13 mouse cellular contexts compared by ENCODE assay signal in genomic region chr4:22480091-22480857, GRCm38 (mm10). TPM values are rescaled to one million over a fixed set of nuclear protein-coding genes. Genes with fewer than 3 reads are reported as not detected.
A peak's percentile ranks its signal among the peaks of the same experiment; 100 is the strongest.
DNase-seq lines count a peak whose midpoint lies in the region; ATAC-seq lines count a peak whose summit lies in the region.
"Had no signal": no experiment of that assay in that cellular context is flagged by ENCODE, and none has a peak within 500 bp of the region (broad histone marks: within the 10 kb centered on the region; RNA-seq: fewer than 3 reads in every experiment).

No protein-coding gene starts in this region.

- under 1% methylated on average over 18 of the region's 18 CpGs for WGBS in hindbrain, embryonic 11.5 days
- WGBS in midbrain, embryonic 14.5 days: 1% methylated on average over 18 of the region's 18 CpGs

- peak overlapping the region; percentile 85 for H3K4me2 ChIP-seq in hindbrain, embryonic 11.5 days (replicated peaks; ENCODE audit: low read depth, low read length)
- peak overlapping the region; percentile 98 for H3K4me2 ChIP-seq in midbrain, embryonic 14.5 days (ENCODE audit: low read length)

- peak overlapping the region; percentile 49 for H3K4me3 ChIP-seq in hindbrain, embryonic 11.5 days (ENCODE audit: low read depth, low read length)
- peak overlapping the region; percentile 96 for H3K4me3 ChIP-seq in midbrain, embryonic 14.5 days (replicated peaks; ENCODE audit: low read depth, low read length)

- H3K27ac ChIP-seq in hindbrain, embryonic 11.5 days (ENCODE audit: low read depth, low read length): peak overlapping the region; percentile 94
- H3K27ac ChIP-seq in midbrain, embryonic 14.5 days (replicated peaks; ENCODE audit: low read depth, low read length): peak overlapping the region; percentile 94

- peak; percentile 38 for DNase-seq in ES-CJ7 (ENCODE audit: low read depth, low spot score)
- peak; percentile 55 for DNase-seq in embryo, embryonic 10 days (ENCODE audit: low spot score)
- DNase-seq in hindbrain, embryonic 11.5 days (ENCODE audit: low spot score): peak; percentile 64
- DNase-seq in midbrain, embryonic 14.5 days: peak; percentile 71
- DNase-seq in urinary bladder, postnatal 10 days (ENCODE audit: low spot score): no peak
- no peak for DNase-seq in kidney, postnatal 25 days
- DNase-seq: cerebellum, adult 8-10 months; heart, adult 11 months; kidney, adult 11 months; right cerebral cortex, postnatal 25 days; thymus, adult 18-20 months had no signal

- H3K4me1 ChIP-seq in hindbrain, embryonic 11.5 days (replicated peaks; ENCODE audit: control insufficient read depth, insufficient read depth, low read length): peaks cover 3% of the 10 kb centered on the region; the same call in 1 of the 2 replicates
- peaks cover 38% of the 10 kb centered on the region for H3K4me1 ChIP-seq in midbrain, embryonic 14.5 days (ENCODE audit: control insufficient read depth, insufficient read depth, low read length)

- no peaks in the 10 kb centered on the region for H3K36me3 ChIP-seq in hindbrain, embryonic 11.5 days (ENCODE audit: control insufficient read depth, insufficient read depth, low read length)
- no peaks in the 10 kb centered on the region for H3K36me3 ChIP-seq in midbrain, embryonic 14.5 days (ENCODE audit: control insufficient read depth, insufficient read depth, low read length)

- no peaks in the 10 kb centered on the region for H3K9me3 ChIP-seq in hindbrain, embryonic 11.5 days (ENCODE audit: control insufficient read depth, low read length)
- H3K9me3 ChIP-seq in midbrain, embryonic 14.5 days (ENCODE audit: control insufficient read depth, low read length): no peaks in the 10 kb centered on the region

- peak overlapping the region; percentile 79 for H3K9ac ChIP-seq in hindbrain, embryonic 11.5 days (ENCODE audit: low read depth, low read length)
- H3K9ac ChIP-seq in midbrain, embryonic 14.5 days (replicated peaks; ENCODE audit: low read length): peak overlapping the region; percentile 70

- H3K27me3 ChIP-seq in hindbrain, embryonic 11.5 days (ENCODE audit: control insufficient read depth, insufficient read depth, low read length): no peaks in the 10 kb centered on the region
- no peaks in the 10 kb centered on the region for H3K27me3 ChIP-seq in midbrain, embryonic 14.5 days (ENCODE audit: control insufficient read depth, insufficient read depth, low read length)

- peak; percentile 23; the same call in 1 of the 2 replicates for ATAC-seq in hindbrain, embryonic 11.5 days (ENCODE audit: low FRiP score)
- 0 out of 2 replicates have a peak, but pooled peaks have one; percentile 5 for ATAC-seq in midbrain, embryonic 14.5 days (ENCODE audit: low FRiP score, low TSS enrichment)
- no peak for ATAC-seq in erythroid progenitor cell, adult 5-6 weeks (replicated peaks; ENCODE audit: low FRiP score, poor library complexity, severe bottlenecking)

RNA-seq across cellular contexts. Expression of gene Pou3f2, which starts 7.9 kb away (rescaled TPM):
- 44.5 and 64.1 TPM in 2 replicates for polyA plus RNA-seq in hindbrain, embryonic 11.5 days (2014; fragmentation: Nextera tagmentation; extraction: Ambion mirVana)
- 46.9 and 58.4 TPM in 2 replicates for polyA plus RNA-seq in midbrain, embryonic 14.5 days (2014; fragmentation: Nextera tagmentation; extraction: Ambion mirVana)
- not detected in 2 replicates for total RNA-seq in erythroid progenitor cell, adult 5-6 weeks (2015; ENCODE audit: low replicate concordance)
- not detected in 2 replicates for total RNA-seq in erythroid progenitor cell, adult 5-6 weeks (2017; ENCODE audit: low replicate concordance)
- polyA plus RNA-seq: liver, embryonic 16.5 days had no signal

Comparison
In these comparisons a context has a peak if more than half of its experiments do, and no peak if none do; other contexts are left out.
1. DNase-seq: peak in ES-CJ7 (single experiment), embryo, embryonic 10 days (single experiment), hindbrain, embryonic 11.5 days (single experiment) and midbrain, embryonic 14.5 days (single experiment); none in urinary bladder, postnatal 10 days (single experiment) and kidney, postnatal 25 days (0 of 2).